Mouse (Mus musculus) T-cell, adult 2 months (primary cell): ENCODE measurements around the gene Arid3a.
"Not testable (repeated sequence)": the region's sequence is repeated elsewhere in the genome, so short reads cannot be mapped to it uniquely, and the experiment has no call there.

Experiments used
- DNase-seq: peaks from one replicate; pipeline ENCODE4 v3.0.0; 2022; ENCODE audit warnings: low spot score

The Arid3a gene

GRCm38 (mm10) chr10:79926491-79927323 lies at the start of gene Arid3a:
Gene Arid3a (plus strand): TSS chr10:79927043.
- peak; percentile 89 for DNase-seq

- no peak for DNase-seq
Measured at GRCm38 (mm10) chr10:79877174-79877573, 49.7 kb upstream of the Arid3a start.

- DNase-seq = no peak
Measured at GRCm38 (mm10) chr10:79877757-79878156, 49.1 kb upstream of the Arid3a start.

DNA sequence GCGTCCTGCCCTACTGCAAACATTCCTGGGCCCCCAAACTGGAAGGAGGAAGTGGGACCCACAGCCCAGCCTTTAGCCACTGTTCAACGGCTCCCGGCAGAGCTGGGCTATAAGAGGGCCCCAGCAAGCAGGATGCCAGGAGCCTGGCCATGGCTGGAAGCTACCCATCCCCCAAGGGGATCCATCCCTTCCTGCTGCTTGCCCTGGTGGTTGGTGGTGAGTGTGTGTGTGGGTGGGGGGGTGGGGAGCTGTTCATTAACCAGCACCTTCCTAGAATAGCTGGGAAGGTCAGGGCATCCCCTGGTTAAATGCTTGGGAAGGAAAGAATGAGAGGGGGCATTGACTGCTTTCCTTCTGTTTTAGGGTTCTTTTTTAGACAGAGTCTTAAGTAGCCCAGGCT lies 47.3 kb upstream of the Arid3a start:
- no peak for DNase-seq

GRCm38 (mm10) chr10:79880721-79881120 lies 46.1 kb upstream of the Arid3a start:
- DNase-seq = no peak

- DNase-seq = no peak
Measured at GRCm38 (mm10) chr10:79881981-79882380, 44.9 kb upstream of the Arid3a start.

DNA sequence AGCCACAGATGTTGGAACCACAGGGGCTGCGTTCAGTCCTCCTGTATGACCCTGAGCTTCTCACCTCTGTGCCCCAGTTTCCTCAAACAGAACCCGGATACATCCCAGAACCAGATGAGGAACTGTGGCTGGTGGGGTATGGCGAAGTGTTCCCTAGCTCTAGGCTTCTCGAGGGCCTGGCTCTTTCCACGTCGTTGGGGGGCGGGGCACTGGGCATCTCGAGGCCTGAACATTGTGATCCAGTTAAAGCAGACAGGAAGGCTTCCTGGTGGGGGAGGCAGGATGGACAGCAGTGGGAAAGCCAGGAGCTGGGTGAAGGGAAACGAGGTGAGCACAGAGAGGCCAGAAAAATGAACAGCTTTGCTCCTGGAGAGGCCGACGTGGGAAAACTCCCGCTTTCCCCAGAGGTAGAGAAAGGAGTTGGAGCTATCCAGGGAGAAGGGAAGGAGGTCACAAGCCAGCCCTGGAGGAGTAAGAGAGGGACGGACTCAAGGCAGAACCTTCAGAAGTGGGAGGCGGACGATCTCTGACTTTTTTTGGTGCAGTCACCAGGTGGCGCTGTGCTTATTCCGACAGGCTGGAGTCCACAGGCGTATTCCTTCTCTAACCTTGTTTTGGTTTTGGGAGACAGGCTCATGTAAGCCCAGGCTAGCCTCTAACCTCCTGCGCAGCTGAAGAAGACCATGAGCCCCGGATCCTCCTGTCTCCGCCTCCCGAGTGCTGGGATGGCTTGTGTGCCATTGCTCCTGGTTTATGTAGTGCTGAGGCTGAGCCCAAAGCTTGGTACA lies 43.4 kb upstream of the Arid3a start:
- DNase-seq = peak; percentile 61

GRCm38 (mm10) chr10:79884446-79884845 lies 42.4 kb upstream of the Arid3a start:
- no peak for DNase-seq

GRCm38 (mm10) chr10:79884938-79885337 lies 41.9 kb upstream of the Arid3a start:
- DNase-seq = not testable (repeated sequence)

DNA sequence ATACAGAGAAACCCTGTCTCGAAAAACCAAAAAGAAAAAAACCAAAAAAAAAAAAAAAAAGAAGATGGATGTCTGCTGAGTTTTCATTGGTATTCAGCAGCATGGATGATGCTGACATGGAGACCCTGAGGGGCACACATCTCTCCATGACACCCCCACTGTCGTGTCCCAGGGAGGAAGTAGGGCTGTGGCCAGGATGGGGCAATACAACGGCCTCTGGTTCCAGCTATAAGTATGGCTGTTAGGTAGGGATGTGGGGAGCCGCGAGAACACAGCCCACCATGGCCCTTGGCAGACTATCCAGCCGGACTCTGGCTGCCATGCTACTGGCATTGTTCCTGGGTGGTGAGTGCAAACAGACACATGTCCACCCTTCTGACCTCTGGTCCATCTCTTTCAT lies 40.8 kb upstream of the Arid3a start, which contains the start of gene Elane:
Gene Elane (plus strand): TSS at position 194 of the 400 bp plus-strand sequence.
- no peak for DNase-seq

- DNase-seq = no peak
Measured at GRCm38 (mm10) chr10:79886611-79887010, 40.2 kb upstream of the Arid3a start.

GRCm38 (mm10) chr10:79889386-79889785 lies 37.5 kb upstream of the Arid3a start:
- no peak for DNase-seq

DNA sequence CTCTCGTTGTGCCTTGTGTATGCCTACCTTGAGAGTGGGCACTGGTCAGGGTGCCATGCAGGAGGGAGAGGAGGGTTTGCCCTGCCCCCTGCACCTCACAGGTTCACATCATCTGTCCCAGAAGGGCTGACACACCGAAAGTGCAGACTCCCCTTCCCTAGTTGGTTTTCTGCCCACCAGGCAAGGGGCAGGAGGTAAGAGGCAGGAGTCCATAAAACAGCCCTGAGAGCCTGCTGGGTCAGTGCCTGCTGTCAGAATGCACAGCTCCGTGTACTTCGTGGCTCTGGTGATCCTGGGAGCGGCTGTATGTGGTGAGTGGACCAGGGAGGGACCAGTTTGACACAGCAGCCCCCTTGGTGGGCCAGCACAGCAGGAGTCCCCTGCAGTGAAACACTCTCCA lies 36.2 kb upstream of the Arid3a start, which contains the start of gene Cfd:
Gene Cfd (plus strand): TSS at position 184 of the 400 bp plus-strand sequence.
- DNase-seq = no peak

DNA sequence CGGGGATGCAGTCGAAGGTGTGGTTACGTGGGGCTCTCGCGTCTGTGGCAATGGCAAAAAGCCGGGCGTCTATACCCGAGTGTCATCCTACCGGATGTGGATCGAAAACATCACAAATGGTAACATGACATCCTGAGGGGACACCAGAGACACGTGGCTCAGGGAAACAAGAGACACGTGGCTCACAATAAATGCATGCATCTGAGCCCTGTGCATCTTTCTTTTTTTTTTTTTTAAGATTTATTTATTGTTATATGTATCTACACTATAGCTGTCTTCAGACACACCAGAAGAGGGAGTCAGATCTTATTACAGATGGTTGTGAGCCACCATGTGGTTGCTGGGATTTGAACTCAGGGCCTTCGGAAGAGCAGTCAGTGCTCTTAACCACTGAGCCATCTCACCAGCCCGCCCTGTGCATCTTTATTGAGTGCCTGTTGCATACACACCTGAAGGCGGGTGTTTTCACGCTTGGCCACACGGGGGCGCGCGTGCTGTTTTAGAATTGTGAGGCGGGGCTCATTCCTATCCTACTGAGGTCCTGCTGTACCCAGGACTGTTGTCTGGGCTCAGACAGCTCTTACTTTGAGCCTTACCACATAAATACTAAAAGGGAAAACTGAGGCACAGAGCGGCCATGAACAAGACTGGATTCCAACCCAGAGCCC lies 34.3 kb upstream of the Arid3a start:
- peak; percentile 83 for DNase-seq

- no peak for DNase-seq
Measured at GRCm38 (mm10) chr10:79896306-79896705, 30.5 kb upstream of the Arid3a start.

GRCm38 (mm10) chr10:79896814-79897213 lies 30.0 kb upstream of the Arid3a start:
- DNase-seq = no peak

- DNase-seq = peak; percentile 49
Measured at GRCm38 (mm10) chr10:79897316-79898245, 29.3 kb upstream of the Arid3a start.

- DNase-seq = no peak
Measured at GRCm38 (mm10) chr10:79900951-79901410, 25.9 kb upstream of the Arid3a start.

DNA sequence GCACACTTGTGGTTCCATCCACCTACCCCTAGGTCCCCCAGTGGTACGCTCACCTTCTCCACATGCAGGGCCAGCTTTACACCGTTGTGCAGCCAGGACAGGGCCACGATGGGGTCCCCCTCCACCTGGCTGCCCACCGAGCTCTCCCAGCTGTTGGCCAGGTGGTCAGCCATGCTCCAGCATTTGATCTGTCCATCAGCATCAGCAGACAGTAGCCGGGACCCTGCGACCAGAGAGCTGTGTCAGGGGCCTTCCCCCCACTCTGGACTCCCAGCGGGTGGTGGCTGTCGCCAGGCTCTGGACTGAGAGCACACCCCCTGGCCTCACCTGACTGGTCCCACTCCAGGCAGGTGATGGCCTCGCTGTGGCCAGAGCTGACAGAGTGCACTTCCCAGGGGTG lies 20.1 kb upstream of the Arid3a start:
- no peak for DNase-seq

DNA sequence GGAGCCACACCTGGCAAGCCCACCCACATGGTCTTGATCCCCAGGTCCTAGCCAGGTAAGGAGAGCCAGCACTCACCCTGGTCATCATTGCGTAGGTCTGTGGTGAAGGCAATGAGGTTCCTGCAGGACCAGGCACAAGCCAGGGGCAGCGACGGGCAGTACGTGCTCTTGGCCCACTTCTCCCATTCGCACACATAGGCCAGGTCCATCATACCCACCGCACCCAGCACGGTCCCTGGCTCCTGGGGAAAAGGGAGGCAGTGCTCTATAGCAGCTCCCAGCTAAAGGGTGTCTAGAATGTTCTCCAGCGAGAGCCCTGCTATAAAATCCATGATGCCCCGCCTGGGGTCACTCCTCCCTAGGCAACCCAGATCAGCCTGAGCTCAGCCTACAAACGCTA lies 19.4 kb upstream of the Arid3a start:
- no peak for DNase-seq
